Mouse (Mus musculus) forebrain, postnatal 0 days (tissue): ENCODE data around the gene Bcl9. TPM values are rescaled to one million over a fixed set of nuclear protein-coding genes. Genes with fewer than 3 reads are reported as not detected.

Source experiments
- ATAC-seq: fragments of 200-750 bp; cut with Nextera tagmentation; 2 replicates; pipeline ENCODE4 v1.8.0; 2017; ENCODE audit warnings: mild to moderate bottlenecking, moderate library complexity
- DNase-seq: peaks from one replicate; pipeline ENCODE4 v3.0.0-alpha.2; 2015
- H3K27ac ChIP-seq: fragments of 300-500 bp; sonication (generic); 2 replicates; pipeline ENCODE4 v1.5.1; 2014; ENCODE audit warnings: low read depth, mild to moderate bottlenecking, antibody characterized with exemption, low read length, moderate library complexity, mixed read lengths
- H3K27me3 ChIP-seq: fragments of 300-500 bp; sonication (generic); 2 replicates; pipeline ENCODE4 v1.6.1; 2014; ENCODE audit warnings: mild to moderate bottlenecking, low read length, mixed read lengths; ENCODE audit not compliant: insufficient read depth
- H3K36me3 ChIP-seq: fragments of 300-500 bp; sonication (generic); 2 replicates; pipeline ENCODE4 v1.6.1; 2014; ENCODE audit warnings: mild to moderate bottlenecking, moderate library complexity; ENCODE audit not compliant: insufficient read depth
- H3K4me1 ChIP-seq: fragments of 300-500 bp; sonication (generic); 2 replicates; pipeline ENCODE4 v1.6.1; 2014; ENCODE audit warnings: antibody characterized with exemption; ENCODE audit not compliant: insufficient read depth
- H3K4me2 ChIP-seq: fragments of 300-500 bp; sonication (generic); 2 replicates; pipeline ENCODE4 v1.6.1; 2014; ENCODE audit warnings: low read depth, mild to moderate bottlenecking, moderate library complexity
- H3K4me3 ChIP-seq: fragments of 300-500 bp; sonication (generic); 2 replicates; pipeline ENCODE4 v1.5.1; 2014; ENCODE audit warnings: low read depth, low read length, mixed read lengths
- H3K9ac ChIP-seq: fragments of 300-500 bp; sonication (generic); 2 replicates; pipeline ENCODE4 v1.6.1; 2014; ENCODE audit warnings: mild to moderate bottlenecking
- H3K9me3 ChIP-seq: fragments of 300-500 bp; sonication (generic); 2 replicates; pipeline ENCODE4 v1.6.1; 2016; ENCODE audit warnings: low read length
- CTCF ChIP-seq: sonication (generic); IDR thresholded peaks from 2 replicates; pipeline ENCODE4 v1.5.1; 2016; ENCODE audit warnings: antibody characterized with exemption, control low read depth, low read depth
- WGBS: fragments of 180-500 bp; shearing (Covaris S2); extraction: QIAGEN DNeasy Blood & Tissue Kit; methylation state at CpG from one replicate; pipeline ENCODE4 v1.1.7; 2014; 5-methylcytosine and 5-hydroxymethylcytosine counted together
- polyA plus RNA-seq: library from polyadenylated mRNA; unstranded; fragments of >200 nt; fragmentation: Nextera tagmentation; extraction: Ambion mirVana; gene quantifications from 2 replicates; pipeline ENCODE4 v1.2.1, GENCODE M21; 2015
- total RNA-seq: library from RNA; depleted of rRNA; stranded (reverse); fragments of >200 nt; gene quantifications from 2 replicates; pipeline ENCODE4 v1.2.3, GENCODE M21; 2014

Bcl9 gene
- total and polyA plus RNA-seq, 2 experiments from 2014 or later: 46.4 to 62.8 TPM

- ATAC-seq (peak; percentile 13), DNase-seq (peak; percentile 29)
- H3K4me1 ChIP-seq: peaks cover 15% of the 10 kb centered on the region
- TF ChIP-seq CTCF: no peak
- H3K36me3 ChIP-seq: peaks cover 8% of the 10 kb centered on the region; the same call in 1 of the 2 replicates
- H3K27me3 ChIP-seq: no peaks in the 10 kb centered on the region
- 2% methylated on average over 18 of the region's 18 CpGs for WGBS
- peak overlapping the region; percentile 79 for H3K9ac ChIP-seq
- H3K4me3 ChIP-seq: peak overlapping the region; percentile 91
- peak overlapping the region; percentile 86 for H3K27ac ChIP-seq
- no peaks in the 10 kb centered on the region for H3K9me3 ChIP-seq
- peak overlapping the region; percentile 77 for H3K4me2 ChIP-seq
These were observed 71.0 kb downstream of the Bcl9 start for GRCm38 (mm10) chr3:97226719-97227118.

- no peaks in the 10 kb centered on the region for H3K9me3 ChIP-seq
- peaks cover 21% of the 10 kb centered on the region for H3K36me3 ChIP-seq
- H3K9ac ChIP-seq: no peak overlapping the region
- no peak overlapping the region for H3K4me3 ChIP-seq
- H3K4me1 ChIP-seq: peaks cover 15% of the 10 kb centered on the region
- DNase-seq (no peak), ATAC-seq (no peak)
- WGBS: 70% methylated on average over 5 of the region's 5 CpGs
- no peak overlapping the region for H3K27ac ChIP-seq
- no peaks in the 10 kb centered on the region for H3K27me3 ChIP-seq
- no peak for TF ChIP-seq CTCF
- no peak overlapping the region for H3K4me2 ChIP-seq
These were observed 72.5 kb downstream of the Bcl9 start for GRCm38 (mm10) chr3:97225231-97225630.

GRCm38 (mm10) chr3:97223261-97223660 lies 74.5 kb downstream of the Bcl9 start:
- H3K4me2 ChIP-seq: no peak overlapping the region
- DNase-seq: no peak
- no peak overlapping the region for H3K4me3 ChIP-seq
- H3K9ac ChIP-seq: no peak overlapping the region
- H3K4me1 ChIP-seq: peaks cover 15% of the 10 kb centered on the region
- H3K36me3 ChIP-seq: peaks cover 28% of the 10 kb centered on the region
- no peak for ATAC-seq
- H3K9me3 ChIP-seq: no peaks in the 10 kb centered on the region
- H3K27ac ChIP-seq: no peak overlapping the region
- WGBS: 73% methylated on average over 9 of the region's 9 CpGs
- no peaks in the 10 kb centered on the region for H3K27me3 ChIP-seq
- no peak for TF ChIP-seq CTCF

- Histone ChIP-seq H3K4me2 (no peak overlapping the region), H3K27me3 (no peaks in the 10 kb centered on the region), H3K27ac (no peak overlapping the region), H3K4me3 (no peak overlapping the region), H3K4me1 (no peaks in the 10 kb centered on the region), H3K9me3 (no peaks in the 10 kb centered on the region), H3K9ac (no peak overlapping the region), H3K36me3 (peaks cover 72% of the 10 kb centered on the region)
- DNase-seq: no peak
- ATAC-seq: no peak
- no peak for TF ChIP-seq CTCF
- 64% methylated on average over 3 of the region's 3 CpGs for WGBS
These were observed 82.2 kb downstream of the Bcl9 start for GRCm38 (mm10) chr3:97215526-97215925.

GRCm38 (mm10) chr3:97214439-97214838 lies 83.3 kb downstream of the Bcl9 start:
- DNase-seq (peak; percentile 43), ATAC-seq (no peak)
- peaks cover 78% of the 10 kb centered on the region for H3K36me3 ChIP-seq
- H3K27ac ChIP-seq: no peak overlapping the region
- no peaks in the 10 kb centered on the region for H3K9me3 ChIP-seq
- 30% methylated on average over 1 of the region's 1 CpGs for WGBS
- H3K27me3 ChIP-seq: no peaks in the 10 kb centered on the region
- no peak overlapping the region for H3K4me3 ChIP-seq
- no peak for TF ChIP-seq CTCF
- H3K9ac ChIP-seq: no peak overlapping the region
- no peak overlapping the region for H3K4me2 ChIP-seq
- H3K4me1 ChIP-seq: no peaks in the 10 kb centered on the region

GRCm38 (mm10) chr3:97213871-97214270 lies 83.8 kb downstream of the Bcl9 start:
- H3K4me2 ChIP-seq: no peak overlapping the region
- no peaks in the 10 kb centered on the region for H3K4me1 ChIP-seq
- H3K9ac ChIP-seq: no peak overlapping the region
- H3K4me3 ChIP-seq: no peak overlapping the region
- WGBS: 91% methylated on average over 10 of the region's 10 CpGs
- H3K27ac ChIP-seq: no peak overlapping the region
- TF ChIP-seq CTCF: no peak
- DNase-seq (no peak), ATAC-seq (no peak)
- no peaks in the 10 kb centered on the region for H3K9me3 ChIP-seq
- peaks cover 78% of the 10 kb centered on the region for H3K36me3 ChIP-seq
- H3K27me3 ChIP-seq: no peaks in the 10 kb centered on the region

- no peak for TF ChIP-seq CTCF
- ATAC-seq (no peak), DNase-seq (no peak)
- H3K4me2 ChIP-seq: no peak overlapping the region
- 81% methylated on average over 5 of the region's 5 CpGs for WGBS
- H3K27me3 ChIP-seq: no peaks in the 10 kb centered on the region
- no peak overlapping the region for H3K4me3 ChIP-seq
- H3K36me3 ChIP-seq: peaks cover 91% of the 10 kb centered on the region
- no peaks in the 10 kb centered on the region for H3K4me1 ChIP-seq
- H3K9ac ChIP-seq: no peak overlapping the region
- H3K9me3 ChIP-seq: no peaks in the 10 kb centered on the region
- no peak overlapping the region for H3K27ac ChIP-seq
These were observed 86.5 kb downstream of the Bcl9 start for GRCm38 (mm10) chr3:97211177-97211576.
